Mouse (Mus musculus) adrenal gland, postnatal 36 days (tissue): ENCODE measurements around the gene Stk38l. TPM values are rescaled to one million over a fixed set of nuclear protein-coding genes. Genes with fewer than 3 reads are reported as not detected.

Experiments
- DNase-seq, 2 experiments: peaks; one replicate each; pipeline ENCODE4 v3.0.0; 2021; ENCODE audit warnings: mixed read lengths in 1 of 2
- long read RNA-seq, 2 experiments: library from polyadenylated mRNA; stranded (forward); transcript quantifications; one replicate each; pipeline ENCODE4 v2.0.0; 2021; ENCODE audit warnings: borderline sequencing depth in 2 of 2
- total RNA-seq, 2 experiments: library from RNA; stranded (reverse); gene quantifications; 2 replicates each; pipeline ENCODE4 v1.2.3; 2021

The Stk38l gene
- 10 to 100 TPM; 17.7 to 22.4 TPM for total RNA-seq
- long read RNA-seq, experiment 1, full-length matches to known transcripts: 5 of 8 reads
- long read RNA-seq, experiment 1, partial matches to known transcripts: 1 of 8 reads
- long read RNA-seq, experiment 1, other reads (novel, unspliced or antisense): 2 of 8 reads
- long read RNA-seq, experiment 2, full-length matches to known transcripts: 1 of 1 reads
- long read RNA-seq, experiment 2, partial matches to known transcripts: 0 of 1 reads
- long read RNA-seq, experiment 2, other reads (novel, unspliced or antisense): 0 of 1 reads

GRCm38 (mm10) chr6:146724581-146725383 is at the start of gene Stk38l:
TSS of gene Stk38l (plus strand) at chr6:146724995.
- DNase-seq: peak; percentile 94

- no peak for DNase-seq
Observed at GRCm38 (mm10) chr6:146676904-146677303, 47.9 kb upstream of the Stk38l start.

- DNase-seq: no peak
Observed at GRCm38 (mm10) chr6:146678136-146679070, 46.4 kb upstream of the Stk38l start.

GRCm38 (mm10) chr6:146683881-146684280 is 40.9 kb upstream of the Stk38l start:
- no peak for DNase-seq

GRCm38 (mm10) chr6:146685781-146686308 is 39.0 kb upstream of the Stk38l start:
- peak; percentile 58 to 70 for DNase-seq

GRCm38 (mm10) chr6:146686463-146687196 is 38.2 kb upstream of the Stk38l start:
- DNase-seq: no peak

GRCm38 (mm10) chr6:146688010-146688409 is 36.8 kb upstream of the Stk38l start:
- DNase-seq: no peak

- no peak for DNase-seq
Observed at GRCm38 (mm10) chr6:146688861-146689260, 35.9 kb upstream of the Stk38l start.

GRCm38 (mm10) chr6:146697767-146698166 is 27.0 kb upstream of the Stk38l start:
- no peak for DNase-seq

- no peak for DNase-seq
Observed at GRCm38 (mm10) chr6:146698376-146698775, 26.4 kb upstream of the Stk38l start.

- DNase-seq: no peak
Observed at GRCm38 (mm10) chr6:146700461-146700860, 24.3 kb upstream of the Stk38l start.

GRCm38 (mm10) chr6:146702126-146702881 is 22.5 kb upstream of the Stk38l start:
- no peak for DNase-seq

- no peak for DNase-seq
Observed at GRCm38 (mm10) chr6:146703351-146703750, 21.4 kb upstream of the Stk38l start.

- no peak for DNase-seq
Observed at GRCm38 (mm10) chr6:146705631-146706030, 19.2 kb upstream of the Stk38l start.

- DNase-seq: no peak
Observed at GRCm38 (mm10) chr6:146719606-146720005, 5.2 kb upstream of the Stk38l start.

- no peak for DNase-seq
Observed at GRCm38 (mm10) chr6:146723805-146724204, 990 bp upstream of the Stk38l start.

GRCm38 (mm10) chr6:146725384-146725791 is 593 bp downstream of the Stk38l start:
- DNase-seq: peak; percentile 44 to 45

GRCm38 (mm10) chr6:146731031-146731430 is 6.2 kb downstream of the Stk38l start:
- no peak for DNase-seq

GRCm38 (mm10) chr6:146731692-146732091 is 6.9 kb downstream of the Stk38l start:
- no peak for DNase-seq

- no peak for DNase-seq
Observed at GRCm38 (mm10) chr6:146732232-146732631, 7.4 kb downstream of the Stk38l start.
